Mouse (Mus musculus): Measurements from ENCODE around the gene 4933427D14Rik. TPM values are rescaled to one million over a fixed set of nuclear protein-coding genes. Genes with fewer than 3 reads are reported as not detected.

Gene 4933427D14Rik
- polyA plus RNA-seq, 1 experiment from 2014 or later: 13.2 TPM

- H3K9me3 ChIP-seq (replicated peaks): no peaks in the 10 kb centered on the region
- DNase-seq (ENCODE audit: low spot score): no peak
- no peaks in the 10 kb centered on the region for H3K27me3 ChIP-seq (ENCODE audit: low read depth, poor library complexity, severe bottlenecking)
- 84% methylated on average over 8 of the region's 8 CpGs for WGBS
- H3K4me3 ChIP-seq: no peak overlapping the region
- H3K27ac ChIP-seq: no peak overlapping the region
- H3K36me3 ChIP-seq: no peaks in the 10 kb centered on the region
- no peaks in the 10 kb centered on the region for H3K4me1 ChIP-seq
Measured at GRCm38 (mm10) chr11:72104223-72104622, 103.0 kb downstream of the 4933427D14Rik start.

Other genes with a start within 250 kb of the 4933427D14Rik start
- 0.33 and 0.39 TPM in 2 replicates for gene Aipl1, start 169.9 kb downstream of the 4933427D14Rik start, polyA plus RNA-seq (2016; fragmentation: Nextera tagmentation; extraction: Ambion mirVana)
- gene Pimreg, start 165.4 kb downstream of the 4933427D14Rik start, polyA plus RNA-seq (2016; fragmentation: Nextera tagmentation; extraction: Ambion mirVana): 192 and 213 TPM in 2 replicates
- 0.03 and 0.04 TPM in 2 replicates for gene Pitpnm3, start 71.7 kb downstream of the 4933427D14Rik start, polyA plus RNA-seq (2016; fragmentation: Nextera tagmentation; extraction: Ambion mirVana)
- 0.68 and 0.83 TPM in 2 replicates for gene Gm43951, start 619 bp downstream of the 4933427D14Rik start, polyA plus RNA-seq (2016; fragmentation: Nextera tagmentation; extraction: Ambion mirVana)
- 190 and 199 TPM in 2 replicates for gene Txndc17, start 88 bp upstream of the 4933427D14Rik start, polyA plus RNA-seq (2016; fragmentation: Nextera tagmentation; extraction: Ambion mirVana)
- gene Med31, start 8.1 kb upstream of the 4933427D14Rik start, polyA plus RNA-seq (2016; fragmentation: Nextera tagmentation; extraction: Ambion mirVana): 44.7 and 47.4 TPM in 2 replicates
- gene Slc13a5, start 59.8 kb upstream of the 4933427D14Rik start, polyA plus RNA-seq (2016; fragmentation: Nextera tagmentation; extraction: Ambion mirVana): 0.10 and 0.20 TPM in 2 replicates
- gene Xaf1, start 94.2 kb upstream of the 4933427D14Rik start, polyA plus RNA-seq (2016; fragmentation: Nextera tagmentation; extraction: Ambion mirVana): 2.5 and 4.1 TPM in 2 replicates
- not detected in 2 replicates for gene Fbxo39, start 107.0 kb upstream of the 4933427D14Rik start, polyA plus RNA-seq (2016; fragmentation: Nextera tagmentation; extraction: Ambion mirVana)
- 5.0 and 5.4 TPM in 2 replicates for gene Tekt1, start 155.0 kb upstream of the 4933427D14Rik start, polyA plus RNA-seq (2016; fragmentation: Nextera tagmentation; extraction: Ambion mirVana)
- gene Smtnl2, start 204.3 kb upstream of the 4933427D14Rik start, polyA plus RNA-seq (2016; fragmentation: Nextera tagmentation; extraction: Ambion mirVana): 11.7 and 14.2 TPM in 2 replicates
- gene Ggt6, start 228.1 kb upstream of the 4933427D14Rik start, polyA plus RNA-seq (2016; fragmentation: Nextera tagmentation; extraction: Ambion mirVana): 0.08 TPM in 1 of 2 replicates, not detected in the other
- gene Mybbp1a, start 233.9 kb upstream of the 4933427D14Rik start, polyA plus RNA-seq (2016; fragmentation: Nextera tagmentation; extraction: Ambion mirVana): 234 and 274 TPM in 2 replicates

All from limb, embryonic 10.5 days (tissue).